Mouse (Mus musculus) liver, postnatal 0 days (tissue): ENCODE data around the gene Pde8a. TPM values are rescaled to one million over a fixed set of nuclear protein-coding genes. Genes with fewer than 3 reads are reported as not detected.

Source experiments
- ATAC-seq: fragments of 200-750 bp; cut with Nextera tagmentation; 2 replicates; pipeline ENCODE4 v1.8.0; 2017; ENCODE audit warnings: mild to moderate bottlenecking, moderate library complexity
- DNase-seq: peaks from one replicate; pipeline ENCODE4 v3.0.0-alpha.2; 2016
- H3K27ac ChIP-seq: fragments of 300-500 bp; sonication (generic); 2 replicates; pipeline ENCODE4 v1.5.1; 2014; ENCODE audit warnings: antibody characterized with exemption, moderate library complexity, mild to moderate bottlenecking, low read depth
- H3K27me3 ChIP-seq: fragments of 300-500 bp; sonication (generic); 2 replicates; pipeline ENCODE4 v1.6.1; 2014; ENCODE audit warnings: low read length, control low read depth, mixed read lengths; ENCODE audit not compliant: insufficient read depth
- H3K36me3 ChIP-seq: fragments of 300-500 bp; sonication (generic); replicated peaks from 2 replicates; pipeline ENCODE4 v1.6.1; 2014; ENCODE audit warnings: mild to moderate bottlenecking, control low read depth, low read length, moderate library complexity, mixed read lengths; ENCODE audit not compliant: insufficient read depth
- H3K4me1 ChIP-seq: fragments of 300-500 bp; sonication (generic); 2 replicates; pipeline ENCODE4 v1.6.1; 2014; ENCODE audit warnings: antibody characterized with exemption, mild to moderate bottlenecking, control low read depth; ENCODE audit not compliant: insufficient read depth
- H3K4me2 ChIP-seq: fragments of 300-500 bp; sonication (generic); 2 replicates; pipeline ENCODE4 v1.6.1; 2014; ENCODE audit warnings: low read depth, mild to moderate bottlenecking, low read length, moderate library complexity, mixed read lengths
- H3K4me3 ChIP-seq: fragments of 300-500 bp; sonication (generic); 2 replicates; pipeline ENCODE4 v1.5.1; 2014; ENCODE audit warnings: low read depth, low read length
- H3K9ac ChIP-seq: fragments of 300-500 bp; sonication (generic); replicated peaks from 2 replicates; pipeline ENCODE4 v1.6.1; 2014; ENCODE audit warnings: mild to moderate bottlenecking, moderate library complexity
- H3K9me3 ChIP-seq: fragments of 300-500 bp; sonication (generic); 2 replicates; pipeline ENCODE4 v1.6.1; 2016; ENCODE audit warnings: mild to moderate bottlenecking, control low read depth, low read length, mixed read lengths
- CTCF ChIP-seq: sonication (generic); IDR thresholded peaks from 2 replicates; pipeline ENCODE4 v1.5.1; 2016; ENCODE audit warnings: antibody characterized with exemption, low read depth
- EP300 ChIP-seq: IDR thresholded peaks from 2 replicates; pipeline ENCODE4 v1.6.1; 2016; ENCODE audit warnings: antibody characterized with exemption, low read depth, mild to moderate bottlenecking
- WGBS: fragments of 180-500 bp; shearing (Covaris S2); extraction: QIAGEN DNeasy Blood & Tissue Kit; methylation state at CpG from one replicate; pipeline ENCODE4 v1.1.7; 2014; ENCODE audit not compliant: insufficient replicate concordance; 5-methylcytosine and 5-hydroxymethylcytosine counted together
- polyA plus RNA-seq: library from polyadenylated mRNA; unstranded; fragments of >200 nt; fragmentation: Nextera tagmentation; extraction: Ambion mirVana; gene quantifications from 2 replicates; pipeline ENCODE4 v1.2.1, GENCODE M21; 2015

The Pde8a gene
- polyA plus RNA-seq, 1 experiment from 2014 or later, result 3.4 TPM

DNA sequence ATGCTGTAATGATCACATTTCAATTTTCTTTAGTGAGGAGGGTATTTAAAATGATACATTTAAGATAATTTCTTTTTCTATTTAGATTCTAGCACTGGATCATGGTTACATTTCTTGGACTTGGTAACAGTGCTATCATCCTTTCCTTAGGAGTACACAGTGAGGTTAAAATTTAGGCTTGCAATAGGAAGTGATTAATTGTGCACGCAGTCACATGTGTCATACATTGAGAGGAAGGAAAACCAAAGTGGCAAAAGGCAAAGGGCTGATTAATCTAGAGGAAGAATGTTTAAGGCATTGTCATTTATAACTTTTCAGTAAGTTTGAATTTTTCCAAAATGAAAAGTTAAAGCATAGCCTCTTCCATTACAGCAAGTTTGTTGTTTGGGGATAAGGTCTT, 67.8 kb downstream of the Pde8a start:
- ATAC-seq, result no peak
- no peak for DNase-seq
- H3K36me3 ChIP-seq, result no peaks in the 10 kb centered on the region
- TF ChIP-seq EP300, result no peak
- TF ChIP-seq CTCF, result no peak
- peaks cover 2% of the 10 kb centered on the region for H3K4me1 ChIP-seq
- no peak overlapping the region for H3K4me3 ChIP-seq
- WGBS, result 43% methylated on average over 1 of the region's 1 CpGs
- no peak overlapping the region for H3K27ac ChIP-seq
- no peak overlapping the region for H3K4me2 ChIP-seq
- H3K9ac ChIP-seq, result no peak overlapping the region
- no peaks in the 10 kb centered on the region for H3K27me3 ChIP-seq
- no peaks in the 10 kb centered on the region for H3K9me3 ChIP-seq

DNA sequence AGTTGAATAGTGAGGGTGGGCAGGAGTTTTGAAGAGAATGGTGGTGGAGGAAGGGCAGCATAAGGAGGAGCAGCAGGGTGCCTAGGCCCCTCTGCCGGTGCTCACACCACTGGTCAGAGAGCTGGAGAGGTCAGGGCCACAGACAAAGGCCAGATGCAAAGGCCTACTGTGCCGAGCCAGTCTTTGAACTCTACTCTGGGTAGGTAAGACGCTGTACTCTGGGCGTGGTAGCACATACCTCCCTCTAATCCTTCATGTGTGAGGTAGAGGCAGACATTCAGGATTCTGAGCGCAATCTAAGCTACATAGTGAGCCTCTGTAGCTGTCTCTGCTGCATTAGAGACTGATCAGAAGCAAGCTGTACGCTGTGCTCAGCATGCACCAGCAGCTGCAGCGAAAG, 73.1 kb downstream of the Pde8a start:
- TF ChIP-seq CTCF, result no peak
- TF ChIP-seq EP300, result no peak
- DNase-seq, result no peak
- Histone ChIP-seq H3K4me3 (no peak overlapping the region), H3K36me3 (no peaks in the 10 kb centered on the region), H3K9ac (no peak overlapping the region), H3K27me3 (no peaks in the 10 kb centered on the region), H3K4me2 (no peak overlapping the region), H3K4me1 (no peaks in the 10 kb centered on the region), H3K27ac (no peak overlapping the region), H3K9me3 (no peaks in the 10 kb centered on the region)
- ATAC-seq, result no peak
- WGBS, result 57% methylated on average over 7 of the region's 7 CpGs

DNA sequence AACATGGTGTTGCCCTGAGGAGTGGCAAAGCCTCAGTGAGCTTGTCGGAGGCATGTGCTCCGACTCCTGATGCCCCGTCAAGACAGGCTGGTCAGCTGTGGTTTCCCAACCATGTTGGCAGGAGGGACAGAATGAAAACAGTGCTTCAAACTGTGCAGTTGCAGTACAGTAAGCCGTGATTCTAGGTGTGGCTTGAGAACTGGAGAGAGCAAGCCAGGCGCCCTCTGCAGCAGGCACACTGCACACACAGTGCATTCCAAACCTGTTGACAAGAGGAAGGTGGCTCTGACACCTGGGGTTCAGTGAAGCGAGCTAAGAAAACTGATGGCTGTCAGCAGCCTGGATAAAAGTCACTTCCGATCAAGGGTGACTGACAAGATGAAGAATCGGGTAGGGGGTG, 73.5 kb downstream of the Pde8a start:
- H3K27me3 ChIP-seq, result no peaks in the 10 kb centered on the region
- DNase-seq, result no peak
- TF ChIP-seq EP300 (no peak), CTCF (peak; percentile 54)
- no peak overlapping the region for H3K27ac ChIP-seq
- H3K36me3 ChIP-seq, result no peaks in the 10 kb centered on the region
- H3K4me1 ChIP-seq, result no peaks in the 10 kb centered on the region
- H3K4me2 ChIP-seq, result no peak overlapping the region
- H3K9ac ChIP-seq, result no peak overlapping the region
- no peak for ATAC-seq
- no peak overlapping the region for H3K4me3 ChIP-seq
- 60% methylated on average over 8 of the region's 8 CpGs for WGBS
- no peaks in the 10 kb centered on the region for H3K9me3 ChIP-seq

DNA sequence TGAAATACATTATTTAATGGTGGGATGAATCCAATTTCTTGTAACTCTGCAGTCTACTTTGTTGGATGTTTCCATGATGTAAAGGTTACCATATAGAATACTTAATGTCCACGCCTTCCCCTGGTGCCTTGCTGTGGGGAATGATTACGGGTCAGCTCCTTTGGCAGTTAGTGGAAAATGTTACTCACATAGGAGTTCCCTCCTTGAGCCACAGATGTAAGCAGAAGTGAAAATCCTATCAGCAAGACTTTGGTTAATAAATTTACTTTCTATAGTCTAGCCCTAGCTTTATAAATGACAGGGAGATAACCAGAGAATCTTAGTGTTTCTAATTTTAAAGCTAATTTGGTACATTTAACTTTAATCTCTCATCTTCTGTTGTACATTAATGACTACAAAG, 81.8 kb downstream of the Pde8a start:
- Histone ChIP-seq H3K9ac (no peak overlapping the region), H3K27ac (no peak overlapping the region), H3K36me3 (peaks cover 4% of the 10 kb centered on the region; the same call in 1 of the 2 replicates), H3K4me1 (no peaks in the 10 kb centered on the region), H3K9me3 (no peaks in the 10 kb centered on the region), H3K27me3 (no peaks in the 10 kb centered on the region), H3K4me2 (no peak overlapping the region), H3K4me3 (no peak overlapping the region)
- no peak for DNase-seq
- TF ChIP-seq EP300 (no peak), CTCF (no peak)
- no peak for ATAC-seq
- WGBS, result 75% methylated on average over 2 of the region's 2 CpGs

DNA sequence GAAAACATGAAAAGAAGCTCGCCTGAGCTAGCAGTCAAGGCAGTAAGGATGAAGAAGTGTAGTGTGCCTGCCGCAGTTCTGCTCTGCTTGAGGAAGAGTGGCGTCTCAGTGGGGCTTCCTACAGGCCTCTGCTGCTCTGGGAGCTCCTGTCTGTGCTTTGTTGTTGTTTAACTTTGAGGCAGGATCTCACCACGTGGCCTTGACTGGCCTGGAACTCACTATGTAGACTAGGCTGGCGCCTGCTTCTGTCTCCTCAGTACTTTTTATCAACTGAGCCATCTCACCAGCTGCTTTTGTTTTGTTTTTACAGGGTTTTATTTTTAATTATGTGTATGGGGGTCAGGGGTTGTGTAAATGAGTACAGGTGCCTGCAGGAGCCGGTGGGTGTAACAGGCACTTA, 84.8 kb downstream of the Pde8a start:
- H3K4me3 ChIP-seq, result no peak overlapping the region
- H3K27ac ChIP-seq, result peak overlapping the region; percentile 11; the same call in 1 of the 2 replicates
- no peaks in the 10 kb centered on the region for H3K27me3 ChIP-seq
- H3K4me2 ChIP-seq, result no peak overlapping the region
- WGBS, result 49% methylated on average over 6 of the region's 6 CpGs
- ATAC-seq (no peak), DNase-seq (no peak)
- H3K9ac ChIP-seq, result no peak overlapping the region
- no peak for TF ChIP-seq EP300
- TF ChIP-seq CTCF, result no peak
- peaks cover 4% of the 10 kb centered on the region; the same call in 1 of the 2 replicates for H3K36me3 ChIP-seq
- no peaks in the 10 kb centered on the region for H3K4me1 ChIP-seq
- no peaks in the 10 kb centered on the region for H3K9me3 ChIP-seq

DNA sequence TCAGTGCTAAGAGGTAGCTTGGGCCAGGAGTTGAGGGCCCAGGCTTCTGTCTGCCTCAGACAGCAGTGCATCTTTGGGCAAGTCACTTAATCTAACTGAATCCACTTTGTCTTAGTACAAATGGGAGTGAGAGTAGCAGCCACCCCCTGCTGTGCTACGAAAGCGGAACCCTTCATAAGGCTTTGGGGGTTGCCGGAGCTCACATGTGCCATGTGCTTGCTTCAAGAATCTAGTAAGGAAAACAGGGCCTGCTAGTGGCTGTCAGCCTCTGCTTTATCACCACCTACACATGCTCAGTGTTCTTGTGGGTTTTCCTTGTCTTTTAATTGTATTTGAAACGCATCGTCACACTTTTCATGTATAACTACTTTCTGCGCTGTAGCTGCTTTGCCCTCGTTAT, 87.9 kb downstream of the Pde8a start:
- no peaks in the 10 kb centered on the region for H3K36me3 ChIP-seq
- no peak overlapping the region for H3K4me3 ChIP-seq
- ATAC-seq, result no peak
- WGBS, result 82% methylated on average over 7 of the region's 7 CpGs
- no peaks in the 10 kb centered on the region for H3K27me3 ChIP-seq
- H3K4me1 ChIP-seq, result no peaks in the 10 kb centered on the region
- DNase-seq, result no peak
- H3K9me3 ChIP-seq, result no peaks in the 10 kb centered on the region
- no peak overlapping the region for H3K27ac ChIP-seq
- no peak overlapping the region for H3K9ac ChIP-seq
- TF ChIP-seq CTCF, result no peak
- H3K4me2 ChIP-seq, result no peak overlapping the region

DNA sequence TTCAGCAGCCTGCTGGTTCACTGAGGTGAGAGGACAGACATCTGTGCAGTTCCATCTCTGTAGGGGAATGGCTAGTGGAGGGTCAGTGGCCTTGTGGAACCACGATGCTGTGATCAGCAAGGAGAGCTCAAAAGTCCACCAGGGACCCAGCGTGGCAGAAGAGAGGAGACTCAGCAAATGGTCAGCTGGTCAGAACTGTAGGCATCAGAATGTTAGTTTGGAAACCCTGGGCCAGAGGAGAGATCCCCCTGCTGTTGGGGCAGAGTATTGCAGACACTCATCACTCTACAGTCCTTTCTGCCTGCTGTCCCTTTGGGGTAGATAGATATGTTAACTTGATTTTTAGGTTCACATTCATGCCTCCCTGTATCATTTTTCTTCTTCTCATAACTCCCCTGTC, 90.3 kb downstream of the Pde8a start:
- H3K4me1 ChIP-seq, result no peaks in the 10 kb centered on the region
- H3K4me2 ChIP-seq, result no peak overlapping the region
- H3K27ac ChIP-seq, result no peak overlapping the region
- TF ChIP-seq CTCF (peak; percentile 70), EP300 (no peak)
- H3K27me3 ChIP-seq, result no peaks in the 10 kb centered on the region
- H3K9ac ChIP-seq, result no peak overlapping the region
- no peak overlapping the region for H3K4me3 ChIP-seq
- H3K9me3 ChIP-seq, result no peaks in the 10 kb centered on the region
- H3K36me3 ChIP-seq, result no peaks in the 10 kb centered on the region
- ATAC-seq (no peak), DNase-seq (peak; percentile 48)
- 65% methylated on average over 2 of the region's 2 CpGs for WGBS
